Mouse (Mus musculus) urinary bladder, adult 2 months (tissue): ENCODE measurements at regions not wholly inside any gene's neighbourhood (a gene's known extent, or its start where the extent isn't known, plus 50 kb on each side); places are given as distances from the start of the nearest gene placed in this dataset.

Experiments used
- DNase-seq: peaks from one replicate; pipeline ENCODE4 v3.0.0; 2022; ENCODE audit warnings: low spot score

DNA sequence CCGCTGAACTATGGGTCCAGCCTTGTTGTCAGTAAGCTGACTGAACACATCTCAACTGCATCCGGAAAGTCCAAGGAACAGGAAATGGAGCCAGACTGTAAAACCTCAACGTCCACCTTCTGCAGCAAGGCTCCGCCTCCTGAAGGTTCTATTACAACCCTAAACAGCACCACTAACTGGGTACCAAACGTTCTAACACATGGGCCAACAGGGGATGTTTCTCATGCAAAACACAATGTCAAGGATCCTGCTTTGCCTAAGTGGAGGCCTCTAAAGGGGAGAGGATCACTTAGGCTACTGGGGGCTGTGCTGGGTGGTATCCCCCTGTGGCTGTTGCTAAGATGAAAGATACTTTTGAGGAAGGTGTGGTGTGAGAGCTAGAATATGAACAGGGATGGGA, 51.0 kb upstream of the Stt3b start:
- DNase-seq, result no peak

DNA sequence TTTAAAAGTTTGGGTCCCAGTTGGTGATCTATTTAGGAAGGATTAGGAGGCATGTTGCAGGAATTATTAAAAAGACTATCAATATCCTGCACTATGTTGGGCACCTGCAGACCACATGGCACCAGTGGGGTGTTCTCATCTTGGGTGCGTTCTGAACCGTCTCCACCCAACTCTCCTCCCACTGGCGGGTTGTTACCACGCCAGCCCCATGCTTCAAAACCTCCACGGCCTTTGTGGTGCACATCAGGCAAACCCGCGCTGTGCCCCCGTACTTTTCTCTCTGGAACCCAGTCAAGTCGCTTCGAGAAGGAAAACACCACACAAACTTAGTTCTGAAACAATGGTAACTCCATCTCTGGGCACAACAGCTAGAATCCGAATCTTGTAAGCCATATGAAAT, 51.7 kb upstream of the Stt3b start:
- DNase-seq, result no peak

DNA sequence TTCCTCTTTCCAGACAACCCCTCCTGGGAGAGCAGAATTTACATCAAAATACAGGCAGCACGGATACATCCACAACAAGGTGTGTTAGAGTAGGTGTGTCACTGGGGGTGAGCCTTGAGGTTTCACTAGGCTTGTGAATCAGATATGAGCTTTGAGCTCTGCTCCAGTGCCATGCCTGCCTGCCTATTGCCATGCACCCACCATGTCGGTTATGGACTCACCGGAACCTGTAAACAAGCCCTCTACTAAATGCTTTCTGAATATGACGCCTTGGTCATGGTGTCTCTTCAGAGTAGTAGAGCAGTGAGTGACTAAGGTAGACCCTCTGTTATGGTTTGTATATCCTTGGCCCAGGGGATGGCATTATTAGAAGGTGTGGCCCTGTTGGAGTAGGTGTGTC, 52.3 kb upstream of the Stt3b start:
- DNase-seq, result no peak

DNA sequence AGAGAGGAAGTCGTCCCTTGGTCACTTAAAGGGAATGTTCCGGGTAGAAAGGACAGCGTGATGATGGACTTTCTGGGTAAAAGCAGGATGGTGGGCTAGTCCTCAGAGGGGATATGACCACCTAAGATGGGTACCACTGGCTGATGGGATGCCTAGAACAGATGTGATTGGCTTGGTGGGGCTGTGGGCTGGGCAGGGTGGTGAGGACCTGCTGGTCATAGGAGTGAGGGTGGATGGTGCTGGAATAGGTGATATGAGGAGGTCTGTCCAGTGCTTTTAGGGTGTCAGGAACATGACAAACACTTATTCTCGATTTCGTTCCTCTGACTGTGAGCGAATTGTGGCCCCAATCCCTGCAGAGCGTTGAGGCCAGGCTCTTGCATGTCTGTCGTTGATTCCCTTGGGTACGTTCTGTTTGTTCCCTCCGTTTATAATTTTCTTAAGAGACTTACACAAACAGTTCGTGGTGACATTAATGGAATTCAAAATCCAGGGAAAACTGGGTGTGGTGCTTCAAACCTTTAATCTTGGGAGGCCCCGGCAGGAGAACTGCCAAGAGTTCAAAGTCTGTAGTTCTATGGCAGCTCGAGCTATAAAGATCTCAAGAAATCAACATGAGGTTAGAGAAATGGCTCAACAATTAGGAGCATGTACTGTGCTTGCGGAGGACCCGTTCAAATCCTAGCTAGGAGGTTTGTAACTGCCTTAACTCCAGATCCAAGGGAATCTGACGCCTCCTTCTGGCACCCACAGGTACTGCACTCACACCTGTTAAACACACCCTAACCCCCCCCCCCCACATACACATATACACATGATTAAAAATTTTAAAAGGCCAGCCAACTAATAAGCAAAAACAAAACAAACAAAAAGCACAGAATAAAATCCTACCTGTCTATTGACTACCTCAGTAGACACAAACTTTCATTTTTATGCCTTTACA, 55.0 kb upstream of the Stt3b start:
- DNase-seq, result no peak

DNA sequence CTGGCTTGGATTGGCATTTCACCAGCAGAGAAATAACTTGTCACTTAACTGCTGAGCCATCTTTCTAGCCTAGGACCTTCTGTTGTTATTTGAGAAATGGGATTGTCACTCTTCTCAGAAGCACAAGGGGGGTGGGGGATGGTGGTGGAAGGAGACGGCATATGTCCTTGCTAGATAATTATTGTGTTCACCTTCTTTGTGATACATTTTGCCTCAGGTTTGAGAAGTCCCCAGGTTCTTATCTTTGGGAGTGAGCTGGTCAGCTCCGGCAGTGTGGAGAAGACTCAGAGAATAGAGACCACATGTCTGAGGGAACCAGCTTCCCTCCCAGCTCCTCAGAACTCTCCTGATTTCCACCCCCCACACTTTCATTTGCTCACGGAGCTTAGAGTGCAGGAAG, 57.6 kb upstream of the Stt3b start:
- no peak for DNase-seq

DNA sequence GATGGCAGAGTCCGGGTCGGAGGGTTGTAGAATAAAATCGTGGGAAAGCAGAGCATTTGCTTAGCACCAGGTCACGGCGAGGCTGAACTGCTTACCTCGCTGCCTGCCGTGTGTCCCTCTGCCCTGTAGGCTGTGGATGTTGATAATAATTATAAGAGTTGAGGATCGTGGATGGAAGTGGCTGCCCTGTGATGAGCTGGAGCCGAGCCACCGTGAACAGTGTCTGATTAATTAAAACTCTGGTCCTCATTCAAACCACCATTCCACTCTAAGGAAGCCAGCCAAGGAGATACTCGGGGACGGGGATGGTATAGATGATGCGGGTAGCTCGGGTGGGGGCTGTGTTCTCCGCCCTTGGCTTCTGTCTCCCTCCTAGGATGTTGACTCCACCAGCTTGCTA, 70.1 kb upstream of the Stt3b start:
- no peak for DNase-seq

DNA sequence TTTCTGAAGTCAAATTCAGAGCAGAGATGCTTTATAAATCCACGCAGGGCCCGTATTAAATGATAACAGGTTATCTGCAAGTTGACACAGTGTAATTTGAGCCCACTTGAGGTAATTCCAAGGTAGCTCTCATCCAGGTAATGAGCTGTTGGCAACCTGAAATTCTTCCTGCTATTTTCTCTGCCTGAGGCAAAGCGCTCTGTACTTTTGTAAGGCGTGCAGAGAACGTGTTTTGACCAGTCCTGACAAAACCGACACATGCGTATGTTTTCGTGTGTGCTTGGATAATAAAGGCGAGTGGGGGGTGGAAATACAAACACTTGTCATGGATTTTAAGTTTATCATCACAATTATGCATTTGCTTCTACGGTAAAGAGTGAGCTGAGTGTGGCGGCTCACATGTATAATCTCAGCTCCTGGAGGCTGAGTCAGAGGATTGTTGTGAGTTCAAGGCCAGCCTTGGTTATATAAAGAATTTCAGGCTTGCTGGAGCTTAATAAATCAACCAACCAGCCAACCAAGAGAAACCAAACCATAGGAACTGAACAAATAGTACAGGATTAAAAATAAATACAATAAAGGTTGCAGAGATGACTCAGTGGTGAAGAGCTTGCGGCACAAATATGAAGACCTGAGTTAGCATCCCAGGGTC, 72.7 kb upstream of the Stt3b start:
- DNase-seq, result no peak

DNA sequence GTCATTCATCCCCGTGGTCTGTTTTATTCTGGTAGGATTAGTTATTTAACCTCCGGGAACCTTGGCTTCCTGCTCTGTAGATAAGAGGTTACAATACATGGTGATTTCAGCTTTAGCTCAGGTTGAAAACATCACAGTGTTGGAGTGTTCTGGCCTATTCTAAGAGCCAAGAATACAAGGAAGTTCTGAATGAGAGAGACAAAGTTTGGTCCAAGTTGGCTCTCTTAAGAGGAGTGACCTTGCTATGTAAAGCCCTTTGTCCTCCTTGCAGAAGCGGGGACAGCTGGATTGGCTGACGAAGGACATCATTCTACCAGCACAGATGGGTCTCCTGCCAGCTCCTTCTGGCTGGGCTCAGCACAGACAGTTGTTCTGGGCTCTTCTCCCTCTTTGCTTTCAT, 73.7 kb upstream of the Stt3b start:
- no peak for DNase-seq

DNA sequence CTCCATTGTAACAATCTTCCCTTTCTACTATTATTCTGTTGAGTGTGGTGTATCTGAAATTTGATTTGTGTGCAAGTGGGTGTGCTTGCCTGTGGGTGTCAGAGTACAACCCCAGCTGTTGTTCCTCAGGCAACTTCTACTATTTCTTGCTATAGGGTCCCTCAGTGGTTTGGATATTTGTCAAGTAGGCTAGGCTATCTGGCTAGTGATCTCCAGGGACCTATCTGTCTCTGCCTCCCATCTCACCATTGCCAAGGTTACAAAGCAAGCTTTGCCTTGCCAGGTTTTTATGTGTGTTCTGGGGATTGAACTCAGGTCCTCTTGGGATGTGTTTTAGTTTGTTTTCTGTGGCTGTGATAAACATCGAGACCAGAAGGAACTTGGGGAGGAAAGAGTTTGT, 74.1 kb upstream of the Stt3b start:
- no peak for DNase-seq

DNA sequence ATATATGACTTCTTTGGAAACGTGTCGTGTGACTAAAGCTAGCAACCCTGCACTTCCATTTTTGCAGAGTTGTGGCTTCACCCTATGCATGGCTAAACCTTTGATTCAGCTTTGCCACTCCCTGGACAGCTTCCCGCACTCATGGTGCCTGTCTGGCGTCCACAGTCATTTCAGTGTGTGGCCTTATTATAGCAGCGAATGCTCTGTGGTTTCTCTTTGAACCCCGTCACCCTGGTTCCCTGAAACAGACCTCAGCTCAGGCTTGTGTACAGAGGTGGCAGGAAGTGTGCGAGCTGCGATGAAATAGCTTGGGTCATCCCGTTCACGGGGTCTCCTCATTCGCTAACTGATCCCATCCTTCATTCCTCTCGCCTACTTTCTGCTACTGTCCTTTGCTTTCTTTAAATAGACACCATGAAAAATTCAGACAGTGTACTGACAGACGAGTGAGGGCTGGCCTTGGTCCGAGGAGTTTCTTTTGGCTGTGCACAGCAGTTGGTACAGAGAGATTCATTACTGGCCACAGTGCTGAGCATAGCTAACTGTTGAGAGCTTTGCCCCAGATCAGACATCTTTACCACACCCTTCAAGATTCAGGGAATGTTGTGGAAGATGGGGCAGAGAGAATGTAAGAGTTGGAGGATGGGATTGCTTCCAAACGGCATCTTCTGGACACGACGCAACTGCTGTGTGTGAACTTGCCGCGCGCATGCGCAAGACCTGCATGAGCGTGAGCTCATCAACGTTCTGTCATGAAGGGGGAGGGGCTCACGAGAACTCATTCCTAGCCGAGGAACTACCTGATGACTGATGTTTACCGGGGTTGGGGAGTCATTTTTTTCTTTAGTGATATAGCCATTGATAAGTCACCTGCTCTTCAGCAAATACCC, 77.5 kb upstream of the Stt3b start:
- no peak for DNase-seq

DNA sequence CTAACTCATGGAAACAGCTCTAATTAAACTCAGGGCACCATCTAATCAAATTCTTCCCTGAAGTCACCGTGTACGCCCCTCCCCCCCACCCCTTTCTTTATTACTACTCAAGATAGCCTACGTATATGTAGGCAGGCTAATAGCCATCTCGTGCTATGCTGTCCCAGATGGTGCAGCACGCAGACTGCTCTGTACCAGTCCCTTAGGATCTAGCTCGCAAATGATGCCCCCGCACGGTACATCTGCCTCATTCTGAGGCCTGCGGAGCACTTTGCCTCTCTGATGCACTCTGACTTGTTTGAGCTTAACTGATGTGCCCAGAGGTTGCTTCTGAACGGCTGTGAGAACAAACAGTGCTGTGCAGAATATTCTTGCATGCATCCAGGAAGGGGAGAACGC, 78.1 kb upstream of the Stt3b start:
- no peak for DNase-seq

DNA sequence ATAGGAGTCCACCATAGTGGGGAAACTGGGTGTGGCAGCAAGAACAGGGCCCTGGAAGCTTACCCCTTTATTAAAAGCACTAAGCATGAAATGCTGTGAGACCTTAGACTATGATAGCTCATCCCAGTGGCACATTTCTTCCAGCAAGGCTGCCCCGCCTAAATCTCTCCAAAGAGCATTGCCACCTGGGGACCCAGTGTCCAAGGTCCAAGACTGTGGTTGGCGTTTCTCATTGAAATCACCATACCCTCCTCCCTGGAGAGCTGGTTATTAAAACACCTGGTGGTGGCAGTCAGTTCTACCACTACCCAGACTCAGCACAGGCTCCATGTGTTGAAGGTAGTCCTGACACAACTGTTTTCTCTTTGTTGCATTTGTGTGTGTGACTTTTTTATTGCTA, 78.9 kb upstream of the Stt3b start:
- no peak for DNase-seq

DNA sequence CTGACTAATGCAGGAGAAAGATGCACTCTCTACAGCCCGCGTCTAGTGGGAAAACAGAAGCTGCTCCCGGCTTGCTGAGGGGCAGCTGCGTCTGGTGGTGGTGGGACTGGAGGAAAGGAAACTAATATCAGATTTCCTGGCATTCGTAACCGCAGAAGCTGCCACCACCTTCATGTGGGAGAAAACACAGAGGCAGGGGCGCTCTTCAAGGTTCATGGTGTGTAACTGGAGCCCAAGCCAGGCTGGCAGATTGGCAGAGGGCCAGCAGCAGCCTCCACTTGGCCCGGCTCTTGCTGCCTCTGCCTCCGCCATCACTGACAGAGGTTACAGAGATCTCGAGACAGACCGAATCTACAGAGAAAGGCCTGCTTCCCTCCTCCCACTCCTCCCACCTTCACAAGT, 80.7 kb upstream of the Stt3b start:
- DNase-seq, result no peak

DNA sequence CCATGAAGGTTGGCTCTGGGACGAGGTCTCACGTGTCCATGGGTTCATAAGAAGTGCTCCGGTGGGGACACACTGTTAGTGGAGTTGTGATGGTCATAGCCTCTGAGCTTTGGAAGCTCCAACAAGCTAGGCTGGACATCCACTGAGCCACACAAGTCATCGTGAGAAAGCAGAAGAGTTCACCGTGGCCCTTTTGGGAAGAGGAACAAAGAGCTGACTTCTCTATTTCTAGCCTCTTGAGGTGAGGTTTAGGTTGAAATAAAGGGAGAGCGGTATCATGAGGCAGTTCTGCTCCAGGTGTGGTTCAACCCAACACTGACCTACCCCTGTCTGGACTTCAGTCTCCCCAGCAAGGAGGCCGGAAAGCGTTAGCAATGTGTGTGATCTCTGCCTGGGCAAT, 85.3 kb upstream of the Stt3b start:
- DNase-seq, result no peak

DNA sequence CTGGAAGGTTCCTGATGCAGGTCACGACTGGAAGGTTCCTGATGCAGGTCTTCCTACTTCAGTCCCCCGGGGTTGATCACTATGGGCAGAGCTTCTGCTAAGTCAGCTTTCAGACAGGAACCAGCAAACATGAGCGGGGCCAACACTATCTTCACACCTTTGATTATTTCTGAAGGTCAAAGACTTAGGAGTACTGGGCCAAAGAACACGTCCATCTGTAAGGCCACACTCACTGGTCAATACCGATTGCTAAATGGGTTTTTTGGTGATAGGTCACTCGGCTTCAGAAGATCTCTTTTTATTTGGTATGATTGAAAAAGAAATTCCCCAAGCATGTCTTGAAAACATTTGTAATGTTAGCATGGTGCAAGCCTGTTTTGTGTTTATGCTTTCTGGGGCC, 90.2 kb upstream of the Stt3b start:
- DNase-seq, result no peak

DNA sequence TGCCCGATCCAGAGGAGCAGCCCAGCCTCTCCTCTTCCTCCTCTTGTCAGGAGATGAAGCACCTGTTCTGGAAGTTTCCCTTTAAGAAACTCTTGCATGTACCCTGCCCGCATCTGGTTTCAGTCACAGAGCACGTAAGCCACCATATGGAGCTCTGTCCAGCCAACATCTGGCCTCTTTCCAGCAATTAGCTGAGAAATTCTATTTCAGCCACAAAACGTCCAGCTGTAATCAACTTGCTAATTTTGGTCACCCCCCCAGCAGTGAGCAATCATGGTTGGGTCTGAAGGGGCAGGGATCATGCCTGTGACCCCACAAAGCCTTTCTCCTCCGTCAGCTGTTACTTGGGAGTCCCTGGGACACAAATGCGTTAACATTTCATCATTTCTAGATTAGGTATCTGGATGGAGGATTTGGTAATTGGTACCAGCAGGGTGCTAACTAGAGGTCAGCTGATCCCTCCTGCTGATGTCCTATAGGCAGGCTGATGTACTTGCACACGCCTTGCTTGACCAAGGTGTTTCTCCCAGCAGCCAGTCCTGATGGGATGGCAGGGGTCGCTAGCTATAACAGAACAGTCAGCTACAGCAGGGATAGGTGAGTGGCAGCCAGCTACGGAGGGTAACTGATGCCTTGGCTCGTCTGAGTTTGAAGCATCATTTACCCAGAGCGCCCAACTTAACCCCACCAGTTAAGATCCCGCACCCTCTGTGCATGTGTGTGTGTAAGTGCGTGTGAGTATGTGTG, 91.4 kb upstream of the Stt3b start:
- no peak for DNase-seq

DNA sequence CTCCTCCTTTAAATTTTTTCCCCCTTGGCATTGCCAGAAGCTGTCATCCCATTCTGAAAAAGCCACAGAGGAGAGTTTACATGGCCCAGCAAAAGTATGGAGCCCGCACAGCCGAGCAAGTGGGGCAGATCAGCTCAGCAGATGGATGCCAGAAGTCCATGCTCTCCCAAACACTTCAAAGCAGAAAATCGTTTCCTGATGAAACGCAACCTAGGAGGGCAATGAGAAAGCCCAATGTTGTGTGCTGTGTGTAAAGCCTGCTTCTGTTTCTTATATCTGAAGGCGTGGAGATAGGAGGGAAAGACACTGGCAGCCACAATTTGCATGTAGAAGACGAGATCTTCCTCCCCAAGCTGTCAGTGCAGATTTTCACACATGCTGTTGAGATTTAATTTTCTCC, 92.4 kb upstream of the Stt3b start:
- DNase-seq, result no peak

DNA sequence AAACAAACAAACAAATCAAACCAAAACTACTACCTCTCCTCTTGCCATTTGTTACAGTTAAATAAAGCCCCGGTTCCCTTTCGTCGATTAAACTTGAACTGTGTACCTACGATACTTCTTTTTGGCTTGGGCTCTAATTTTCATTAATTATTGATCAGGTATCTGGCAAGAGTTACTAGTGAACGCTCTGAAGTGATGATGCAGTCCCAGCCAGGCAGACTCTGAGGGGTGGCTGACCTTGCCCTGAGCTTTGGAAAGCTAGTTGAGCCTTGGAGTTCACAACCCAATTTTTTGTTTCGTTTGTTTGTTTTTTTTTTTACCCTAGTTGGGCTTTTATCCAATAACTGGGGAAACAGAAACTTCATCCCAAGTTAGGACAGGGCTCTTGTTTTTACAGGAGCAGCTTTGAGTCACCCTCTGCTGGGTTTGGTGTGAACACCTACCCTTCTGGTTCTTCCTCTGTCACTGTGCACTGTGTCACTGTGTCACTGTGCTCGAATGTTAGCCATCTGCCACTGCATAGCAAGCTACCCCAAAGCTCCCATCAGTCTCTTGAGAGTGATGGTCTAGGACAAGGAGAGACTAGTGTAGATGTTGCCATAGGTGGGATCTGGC, 93.2 kb upstream of the Stt3b start:
- DNase-seq, result no peak

DNA sequence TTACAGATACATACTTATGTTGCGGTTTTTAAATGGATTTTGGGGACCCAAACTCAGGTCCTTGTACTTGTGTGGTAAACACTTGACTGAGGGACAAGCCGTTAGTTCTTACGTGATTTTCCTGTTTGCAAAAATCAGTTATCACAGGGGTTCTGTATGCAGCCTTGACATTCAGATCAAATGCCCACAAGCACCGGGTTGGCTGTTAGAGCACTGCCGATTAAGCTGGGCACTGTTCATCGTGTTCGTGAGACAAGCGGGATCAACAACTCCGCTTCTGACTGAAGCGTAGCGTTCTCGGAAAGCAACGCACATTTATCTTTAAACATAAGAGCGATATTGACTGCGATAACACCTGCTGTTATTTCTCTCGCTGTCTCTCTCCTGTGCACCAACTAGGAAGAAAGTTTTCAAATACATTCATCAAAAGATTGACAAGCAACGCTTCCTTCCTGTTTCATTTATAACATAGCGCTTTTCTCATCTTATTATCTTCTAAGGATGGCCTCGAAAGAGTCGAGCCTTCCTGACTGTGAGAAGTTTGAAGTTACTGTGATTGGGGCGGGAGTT, 97.8 kb upstream of the Stt3b start:
- no peak for DNase-seq

DNA sequence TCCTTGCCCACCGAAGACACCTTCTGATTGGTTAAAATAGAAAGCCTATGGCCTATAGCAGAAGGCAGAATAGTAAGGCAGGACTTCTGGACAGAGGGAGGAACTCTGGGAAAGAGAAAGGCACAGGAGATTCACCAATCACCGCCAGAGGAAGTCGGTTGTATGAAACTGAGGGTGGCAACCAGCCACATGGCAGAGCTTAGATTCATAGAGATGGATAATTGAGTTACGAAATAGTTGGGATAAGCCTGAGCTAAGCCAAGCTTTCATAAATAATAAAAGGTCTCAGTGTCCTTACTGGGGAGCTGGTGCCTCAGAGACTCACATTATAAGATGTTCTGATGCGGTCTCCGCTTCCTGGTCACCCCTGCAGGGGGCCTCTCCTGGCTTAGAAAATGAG, 98.7 kb upstream of the Stt3b start:
- no peak for DNase-seq

DNA sequence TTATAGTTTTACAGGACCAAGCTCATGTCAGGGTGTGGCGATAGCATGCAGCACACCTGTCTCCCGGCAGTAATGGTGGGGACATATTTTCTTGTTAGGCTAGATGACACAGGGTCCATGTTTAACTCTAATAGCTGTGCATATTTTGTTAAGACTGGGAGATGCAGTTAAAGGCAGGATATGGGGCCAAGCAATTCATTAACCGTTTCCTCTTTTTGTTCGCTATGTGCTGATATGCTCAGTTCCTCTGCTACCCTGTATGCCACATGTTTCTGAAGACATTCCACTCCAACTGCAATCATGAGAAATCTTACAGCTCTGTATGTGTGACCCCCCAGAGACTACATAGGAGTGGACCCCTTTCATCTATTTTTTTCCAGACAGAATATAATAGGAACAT, 104.0 kb upstream of the Stt3b start:
- DNase-seq, result no peak
